Mouse (Mus musculus) liver, embryonic 14.5 days (tissue): ENCODE measurements at regions not wholly inside any gene's neighbourhood (a gene's known extent, or its start where the extent isn't known, plus 50 kb on each side); places are given as distances from the start of the nearest gene placed in this dataset.

Experiments used
- ATAC-seq: fragments of 200-750 bp; cut with Nextera tagmentation; 2 replicates; pipeline ENCODE4 v1.8.0; 2017; ENCODE audit warnings: moderate number of reproducible peaks, mild to moderate bottlenecking, moderate library complexity; ENCODE audit not compliant: insufficient read depth
- DNase-seq, 3 experiments: peaks; one replicate each; pipeline ENCODE4 v3.0.0-alpha.2; 2012 to 2013; ENCODE audit warnings: low read depth in 3 of 3, low spot score in 3 of 3
- H3K27ac ChIP-seq: fragments of 300-500 bp; sonication (generic); 2 replicates; pipeline ENCODE4 v1.5.1; 2014; ENCODE audit warnings: moderate library complexity, mild to moderate bottlenecking, control low read depth, inconsistent platforms
- H3K27me3 ChIP-seq: fragments of 300-500 bp; sonication (generic); 2 replicates; pipeline ENCODE4 v1.6.1; 2014; ENCODE audit warnings: mild to moderate bottlenecking, low read length, moderate library complexity; ENCODE audit not compliant: control insufficient read depth, insufficient read depth
- H3K36me3 ChIP-seq: fragments of 300-500 bp; sonication (generic); replicated peaks from 2 replicates; pipeline ENCODE4 v1.6.1; 2014; ENCODE audit warnings: low read depth; ENCODE audit not compliant: control insufficient read depth, insufficient read depth
- H3K4me1 ChIP-seq, 2 experiments: fragments of 200-500 bp in 1 of 2; fragments of 300-500 bp in 1 of 2; sonication (generic) in 1 of 2; replicated peaks; 2 replicates each; pipeline ENCODE4 v1.6.1; 2012 to 2014; ENCODE audit warnings: antibody characterized with exemption in 1 of 2, inconsistent platforms in 1 of 2, low read length in 1 of 2; ENCODE audit not compliant: control insufficient read depth in 2 of 2, insufficient read depth in 2 of 2
- H3K4me2 ChIP-seq: fragments of 300-500 bp; sonication (generic); 2 replicates; pipeline ENCODE4 v1.6.1; 2014; ENCODE audit warnings: low read depth, mild to moderate bottlenecking, control low read depth, moderate library complexity
- H3K4me3 ChIP-seq, 2 experiments: fragments of 200-500 bp in 1 of 2; fragments of 300-500 bp in 1 of 2; sonication (generic) in 1 of 2; 2 replicates each; pipeline ENCODE4 v1.5.1; 2012 to 2014; ENCODE audit warnings: low read depth in 2 of 2, low read length in 2 of 2, mild to moderate bottlenecking in 2 of 2, control low read depth in 1 of 2, inconsistent platforms in 1 of 2, moderate library complexity in 1 of 2; ENCODE audit not compliant: insufficient read depth in 1 of 2
- H3K9ac ChIP-seq: fragments of 300-500 bp; sonication (generic); replicated peaks from 2 replicates; pipeline ENCODE4 v1.6.1; 2014; ENCODE audit warnings: mild to moderate bottlenecking, control low read depth, moderate library complexity
- H3K9me3 ChIP-seq: fragments of 300-500 bp; sonication (generic); 2 replicates; pipeline ENCODE4 v1.6.1; 2016; ENCODE audit warnings: low read length, mixed read lengths; ENCODE audit not compliant: control insufficient read depth
- CTCF ChIP-seq: IDR thresholded peaks from 2 replicates; pipeline ENCODE4 v1.5.1; 2016; ENCODE audit warnings: antibody characterized with exemption, low read depth, control low read depth
- EP300 ChIP-seq: IDR thresholded peaks from 2 replicates; pipeline ENCODE4 v1.6.1; 2016; ENCODE audit warnings: antibody characterized with exemption, low read depth
- WGBS: fragments of 180-500 bp; shearing (Covaris S2); extraction: QIAGEN DNeasy Blood & Tissue Kit; methylation state at CpG from one replicate; pipeline ENCODE4 v1.1.7; 2014; ENCODE audit not compliant: insufficient replicate concordance; 5-methylcytosine and 5-hydroxymethylcytosine counted together

- TF ChIP-seq EP300: no peak
- TF ChIP-seq CTCF: peak; percentile 30; the same call in 1 of the 2 replicates
- H3K4me2 ChIP-seq: no peak overlapping the region
- no peaks in the 10 kb centered on the region for H3K36me3 ChIP-seq
- no peak overlapping the region for H3K4me3 ChIP-seq
- WGBS: 75% methylated on average over 4 of the region's 4 CpGs
- H3K9me3 ChIP-seq: no peaks in the 10 kb centered on the region
- no peak overlapping the region for H3K9ac ChIP-seq
- no peak overlapping the region for H3K27ac ChIP-seq
- H3K27me3 ChIP-seq: no peaks in the 10 kb centered on the region
- peaks cover 0 to 2% of the 10 kb centered on the region in 2 experiments; a peak in 1 of 4 replicates for H3K4me1 ChIP-seq
- DNase-seq (no peak), ATAC-seq (no peak)
Measured at GRCm38 (mm10) chr11:24247285-24247684, 169.4 kb downstream of the Bcl11a start.

- H3K9me3 ChIP-seq: no peaks in the 10 kb centered on the region
- no peak overlapping the region for H3K9ac ChIP-seq
- WGBS: 45% methylated on average over 5 of the region's 5 CpGs
- ATAC-seq (no peak), DNase-seq (no peak)
- no peak overlapping the region for H3K4me3 ChIP-seq
- TF ChIP-seq CTCF (no peak), EP300 (no peak)
- no peaks in the 10 kb centered on the region for H3K27me3 ChIP-seq
- no peaks in the 10 kb centered on the region for H3K36me3 ChIP-seq
- H3K4me1 ChIP-seq: no peaks in the 10 kb centered on the region
- H3K27ac ChIP-seq: no peak overlapping the region
- H3K4me2 ChIP-seq: no peak overlapping the region
Measured at GRCm38 (mm10) chr11:24251516-24251915, 173.7 kb downstream of the Bcl11a start.

GRCm38 (mm10) chr11:24255201-24256060 lies 177.6 kb downstream of the Bcl11a start:
- Histone ChIP-seq H3K4me2 (no peak overlapping the region), H3K4me3 (no peak overlapping the region), H3K9me3 (no peaks in the 10 kb centered on the region), H3K27ac (no peak overlapping the region), H3K9ac (no peak overlapping the region), H3K27me3 (no peaks in the 10 kb centered on the region), H3K4me1 (no peaks in the 10 kb centered on the region), H3K36me3 (no peaks in the 10 kb centered on the region)
- ATAC-seq (no peak), DNase-seq (no peak)
- TF ChIP-seq CTCF (no peak), EP300 (no peak)
- 70% methylated on average over 22 of the region's 22 CpGs for WGBS

- H3K4me1 ChIP-seq: no peaks in the 10 kb centered on the region
- H3K9ac ChIP-seq: no peak overlapping the region
- H3K27me3 ChIP-seq: no peaks in the 10 kb centered on the region
- H3K27ac ChIP-seq: no peak overlapping the region
- H3K36me3 ChIP-seq: no peaks in the 10 kb centered on the region
- H3K4me3 ChIP-seq: no peak overlapping the region
- H3K9me3 ChIP-seq: no peaks in the 10 kb centered on the region
- H3K4me2 ChIP-seq: no peak overlapping the region
- DNase-seq (no peak), ATAC-seq (no peak)
- peak; percentile 31; the same call in 1 of the 2 replicates for TF ChIP-seq CTCF
- no peak for TF ChIP-seq EP300
Measured at GRCm38 (mm10) chr11:24257741-24258140, 179.9 kb downstream of the Bcl11a start.

- no peak for TF ChIP-seq EP300
- Histone ChIP-seq H3K36me3 (no peaks in the 10 kb centered on the region), H3K4me2 (no peak overlapping the region), H3K4me1 (no peaks in the 10 kb centered on the region), H3K27ac (no peak overlapping the region), H3K4me3 (no peak overlapping the region), H3K9me3 (no peaks in the 10 kb centered on the region), H3K9ac (no peak overlapping the region), H3K27me3 (no peaks in the 10 kb centered on the region)
- DNase-seq (no peak), ATAC-seq (no peak)
- 53% methylated on average over 6 of the region's 6 CpGs for WGBS
Measured at GRCm38 (mm10) chr11:24258340-24258739, 180.5 kb downstream of the Bcl11a start.
